Mouse (Mus musculus): ENCODE results near the gene Svopl. TPM values are rescaled to one million over a fixed set of nuclear protein-coding genes. Genes with fewer than 3 reads are reported as not detected.

Svopl gene
- polyA plus RNA-seq, 1 experiment from 2014 or later = 1.3 TPM

- WGBS = 65% methylated on average over 3 of the region's 3 CpGs
- Histone ChIP-seq H3K27me3 (no peaks in the 10 kb centered on the region), H3K9me3 (no peaks in the 10 kb centered on the region), H3K36me3 (no peaks in the 10 kb centered on the region), H3K9ac (no peak overlapping the region), H3K4me2 (no peak overlapping the region), H3K4me1 (peaks cover 10% of the 10 kb centered on the region), H3K27ac (no peak overlapping the region), H3K4me3 (no peak overlapping the region)
- no peak for ATAC-seq (ENCODE audit: insufficient number of reproducible peaks, low FRiP score, low TSS enrichment, low read depth)
Measured at GRCm38 (mm10) chr6:38065122-38065500, 18.3 kb upstream of the Svopl start.

GRCm38 (mm10) chr6:38064621-38065020 lies 17.8 kb upstream of the Svopl start:
- no peaks in the 10 kb centered on the region for H3K27me3 ChIP-seq
- H3K4me1 ChIP-seq = peaks cover 10% of the 10 kb centered on the region
- H3K36me3 ChIP-seq = no peaks in the 10 kb centered on the region
- H3K27ac ChIP-seq = no peak overlapping the region
- no peaks in the 10 kb centered on the region for H3K9me3 ChIP-seq
- no peak overlapping the region for H3K4me2 ChIP-seq
- WGBS = 75% methylated on average over 2 of the region's 2 CpGs
- no peak overlapping the region for H3K9ac ChIP-seq
- no peak overlapping the region for H3K4me3 ChIP-seq
- ATAC-seq (ENCODE audit: insufficient number of reproducible peaks, low FRiP score, low TSS enrichment, low read depth) = no peak

- Histone ChIP-seq H3K9ac (no peak overlapping the region), H3K9me3 (no peaks in the 10 kb centered on the region), H3K27me3 (no peaks in the 10 kb centered on the region), H3K4me3 (no peak overlapping the region), H3K36me3 (no peaks in the 10 kb centered on the region), H3K27ac (no peak overlapping the region), H3K4me1 (peaks cover 11% of the 10 kb centered on the region), H3K4me2 (no peak overlapping the region)
- no peak for ATAC-seq (ENCODE audit: insufficient number of reproducible peaks, low FRiP score, low TSS enrichment, low read depth)
- WGBS = 57% methylated on average over 5 of the region's 5 CpGs
Measured at GRCm38 (mm10) chr6:38058805-38059204, 12.0 kb upstream of the Svopl start.

GRCm38 (mm10) chr6:38055471-38056330 lies 8.9 kb upstream of the Svopl start:
- WGBS = 68% methylated on average over 15 of the region's 15 CpGs
- Histone ChIP-seq H3K4me1 (peaks cover 11% of the 10 kb centered on the region), H3K9ac (no peak overlapping the region), H3K4me3 (no peak overlapping the region), H3K4me2 (no peak overlapping the region; the same call in 1 of the 2 replicates), H3K9me3 (no peaks in the 10 kb centered on the region), H3K27ac (peak overlapping the region; percentile 61), H3K27me3 (no peaks in the 10 kb centered on the region), H3K36me3 (no peaks in the 10 kb centered on the region)
- no peak; the same call in 1 of the 2 replicates for ATAC-seq (ENCODE audit: insufficient number of reproducible peaks, low FRiP score, low TSS enrichment, low read depth)

- Histone ChIP-seq H3K4me1 (peaks cover 18% of the 10 kb centered on the region), H3K9me3 (no peaks in the 10 kb centered on the region), H3K27me3 (no peaks in the 10 kb centered on the region), H3K9ac (no peak overlapping the region), H3K27ac (no peak overlapping the region), H3K36me3 (no peaks in the 10 kb centered on the region), H3K4me3 (no peak overlapping the region), H3K4me2 (no peak overlapping the region)
- 96% methylated on average over 6 of the region's 6 CpGs for WGBS
- no peak for ATAC-seq (ENCODE audit: insufficient number of reproducible peaks, low FRiP score, low TSS enrichment, low read depth)
Measured at GRCm38 (mm10) chr6:38049601-38050000, 2.8 kb upstream of the Svopl start.

GRCm38 (mm10) chr6:38048800-38049561 lies 2.2 kb upstream of the Svopl start:
- H3K36me3 ChIP-seq = no peaks in the 10 kb centered on the region
- H3K4me3 ChIP-seq = no peak overlapping the region
- no peak overlapping the region for H3K4me2 ChIP-seq
- H3K4me1 ChIP-seq = peaks cover 18% of the 10 kb centered on the region
- no peak for ATAC-seq (ENCODE audit: insufficient number of reproducible peaks, low FRiP score, low TSS enrichment, low read depth)
- peak overlapping the region; percentile 23 for H3K27ac ChIP-seq
- WGBS = 60% methylated on average over 6 of the region's 6 CpGs
- H3K9ac ChIP-seq = no peak overlapping the region
- H3K9me3 ChIP-seq = no peaks in the 10 kb centered on the region
- no peaks in the 10 kb centered on the region for H3K27me3 ChIP-seq

- Histone ChIP-seq H3K9me3 (no peaks in the 10 kb centered on the region), H3K4me2 (no peak overlapping the region), H3K36me3 (no peaks in the 10 kb centered on the region), H3K9ac (no peak overlapping the region), H3K27ac (peak overlapping the region; percentile 5; the same call in 1 of the 2 replicates), H3K4me1 (peaks cover 18% of the 10 kb centered on the region), H3K4me3 (no peak overlapping the region), H3K27me3 (no peaks in the 10 kb centered on the region)
- ATAC-seq (ENCODE audit: insufficient number of reproducible peaks, low FRiP score, low TSS enrichment, low read depth) = peak; percentile 49; the same call in 1 of the 2 replicates
- 59% methylated on average over 4 of the region's 4 CpGs for WGBS
Measured at GRCm38 (mm10) chr6:38048003-38048402, 1.2 kb upstream of the Svopl start.

GRCm38 (mm10) chr6:38032801-38033566 lies 13.8 kb downstream of the Svopl start:
- no peak for ATAC-seq (ENCODE audit: insufficient number of reproducible peaks, low FRiP score, low TSS enrichment, low read depth)

GRCm38 (mm10) chr6:38031924-38032540 lies 14.8 kb downstream of the Svopl start:
- Histone ChIP-seq H3K4me1 (peaks cover 15% of the 10 kb centered on the region), H3K4me2 (no peak overlapping the region), H3K27ac (peak overlapping the region; percentile 70), H3K36me3 (no peaks in the 10 kb centered on the region), H3K9me3 (no peaks in the 10 kb centered on the region), H3K4me3 (no peak overlapping the region), H3K27me3 (no peaks in the 10 kb centered on the region), H3K9ac (no peak overlapping the region)
- WGBS = 23% methylated on average over 7 of the region's 7 CpGs
- no peak for ATAC-seq (ENCODE audit: insufficient number of reproducible peaks, low FRiP score, low TSS enrichment, low read depth)

More at GRCm38 (mm10) chr6:38032801-38033566, 13.8 kb downstream of the Svopl start:
- Histone ChIP-seq H3K36me3 (no peaks in the 10 kb centered on the region), H3K4me2 (no peak overlapping the region), H3K27ac (peak overlapping the region; percentile 70; the same call in 1 of the 2 replicates), H3K9me3 (no peaks in the 10 kb centered on the region), H3K4me1 (peaks cover 15% of the 10 kb centered on the region), H3K4me3 (no peak overlapping the region), H3K9ac (no peak overlapping the region), H3K27me3 (no peaks in the 10 kb centered on the region)
- 55% methylated on average over 5 of the region's 5 CpGs for WGBS

GRCm38 (mm10) chr6:38028205-38028604 lies 18.6 kb downstream of the Svopl start:
- Histone ChIP-seq H3K27ac (no peak overlapping the region), H3K4me1 (peaks cover 12% of the 10 kb centered on the region), H3K9ac (no peak overlapping the region), H3K27me3 (no peaks in the 10 kb centered on the region), H3K36me3 (no peaks in the 10 kb centered on the region), H3K4me2 (no peak overlapping the region), H3K9me3 (no peaks in the 10 kb centered on the region), H3K4me3 (no peak overlapping the region)
- no peak for ATAC-seq (ENCODE audit: insufficient number of reproducible peaks, low FRiP score, low TSS enrichment, low read depth)
- WGBS = 25% methylated on average over 2 of the region's 2 CpGs

- no peak overlapping the region for H3K9ac ChIP-seq
- H3K9me3 ChIP-seq = no peaks in the 10 kb centered on the region
- H3K27ac ChIP-seq = no peak overlapping the region
- no peak overlapping the region for H3K4me2 ChIP-seq
- no peak for ATAC-seq (ENCODE audit: insufficient number of reproducible peaks, low FRiP score, low TSS enrichment, low read depth)
- peaks cover 12% of the 10 kb centered on the region for H3K4me1 ChIP-seq
- no peaks in the 10 kb centered on the region for H3K27me3 ChIP-seq
- no peak overlapping the region for H3K4me3 ChIP-seq
- 5% methylated on average over 1 of the region's 1 CpGs for WGBS
- no peaks in the 10 kb centered on the region for H3K36me3 ChIP-seq
Measured at GRCm38 (mm10) chr6:38027771-38028170, 19.0 kb downstream of the Svopl start.
